Mouse (Mus musculus) lung, adult 2 months (tissue): ENCODE results near the gene Fbxl17.

Experiments used
- CTCF ChIP-seq: fragments of 200-500 bp; IDR thresholded peaks from 2 replicates; pipeline ENCODE4 v1.5.1; 2011; ENCODE audit warnings: mild to moderate bottlenecking, low read length, control low read depth; ENCODE audit not compliant: insufficient read depth
- POLR2A ChIP-seq: fragments of 200-500 bp; IDR thresholded peaks from 2 replicates; pipeline ENCODE4 v1.6.1; 2011; ENCODE audit warnings: low read depth, mild to moderate bottlenecking, control low read depth, low read length, borderline replicate concordance; ENCODE audit errors: extremely low read depth

GRCm38 (mm10) chr17:63071134-63071923 is 428.5 kb downstream of the Fbxl17 start:
- no peak for TF ChIP-seq CTCF
- TF ChIP-seq POLR2A, result no peak
